Mouse (Mus musculus): ENCODE data around the gene Ces3a.
"Not testable (repeated sequence)": the region's sequence is repeated elsewhere in the genome, so short reads cannot be mapped to it uniquely, and the experiment has no call there.

Ces3a gene

DNA sequence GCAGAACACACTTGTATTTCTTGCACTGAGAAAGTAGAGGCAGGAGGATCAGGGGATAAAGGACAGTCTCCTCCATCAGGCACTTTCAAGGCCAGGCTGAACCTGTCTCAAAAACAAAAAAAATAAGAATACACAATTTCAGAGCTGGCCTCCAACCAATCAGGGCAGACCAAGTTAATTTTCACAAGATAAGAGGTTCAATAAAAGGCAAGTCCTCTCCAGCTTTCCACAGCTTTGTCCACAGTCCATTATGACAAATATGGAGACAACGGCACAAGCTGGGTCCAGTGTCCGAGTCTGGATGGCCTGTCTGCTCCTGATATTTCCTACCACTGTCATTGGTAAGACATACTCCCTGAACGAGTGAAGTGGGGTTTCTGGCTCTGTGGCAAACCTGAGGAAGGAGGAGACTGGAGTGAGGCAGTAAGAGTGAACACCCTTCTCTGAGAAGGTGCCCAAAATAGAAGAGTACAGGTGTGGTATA, at the start of gene Ces3a:
Gene Ces3a (plus strand): TSS at position 231 of the 484 bp plus-strand sequence.
- no peak for DNase-seq (ENCODE audit: low read depth, low spot score)

DNA sequence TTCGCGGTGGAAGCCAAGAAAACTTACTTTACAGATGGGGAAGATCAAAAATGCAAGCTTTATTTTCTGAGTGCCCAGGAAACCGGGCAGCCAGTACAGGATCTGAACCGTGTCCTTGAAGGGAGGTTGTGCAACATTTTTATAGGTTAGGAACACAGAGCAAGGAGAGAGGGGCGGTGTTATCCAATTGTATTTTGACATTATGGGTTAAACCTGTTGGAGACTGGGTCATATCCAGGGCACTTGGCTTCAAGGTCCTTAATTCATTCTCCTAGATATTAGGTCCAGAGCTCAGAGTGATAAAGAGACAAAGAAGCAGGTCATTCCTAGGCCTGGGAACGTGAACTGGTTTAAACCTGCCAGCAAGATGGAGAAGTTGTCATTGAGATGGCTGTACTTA, 49.2 kb upstream of the Ces3a start:
- DNase-seq (ENCODE audit: low read depth, low spot score): no peak

DNA sequence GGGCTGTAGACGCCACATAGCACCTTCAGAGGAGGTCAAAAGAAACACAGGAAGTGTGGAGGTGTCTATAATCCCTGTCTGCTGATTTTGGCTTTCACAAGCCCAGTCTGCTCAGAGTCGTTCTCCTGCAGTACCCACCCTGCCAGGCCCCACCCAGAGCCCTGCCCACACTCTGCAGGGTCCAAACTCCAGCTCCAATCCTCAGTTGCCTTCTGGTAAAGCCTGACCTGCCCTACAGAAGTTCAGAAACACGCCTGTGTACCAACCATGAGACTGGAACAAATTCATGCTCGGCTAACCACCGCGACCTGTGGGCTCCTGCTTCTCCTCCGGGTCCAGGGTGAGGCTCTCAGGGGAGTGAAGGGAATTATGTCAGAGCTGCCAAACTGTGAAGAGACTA, 47.8 kb upstream of the Ces3a start, which contains the start of gene Ces2h:
Gene Ces2h (plus strand): TSS at position 268 of the 400 bp plus-strand sequence.
- no peak for DNase-seq (ENCODE audit: low read depth, low spot score)

DNA sequence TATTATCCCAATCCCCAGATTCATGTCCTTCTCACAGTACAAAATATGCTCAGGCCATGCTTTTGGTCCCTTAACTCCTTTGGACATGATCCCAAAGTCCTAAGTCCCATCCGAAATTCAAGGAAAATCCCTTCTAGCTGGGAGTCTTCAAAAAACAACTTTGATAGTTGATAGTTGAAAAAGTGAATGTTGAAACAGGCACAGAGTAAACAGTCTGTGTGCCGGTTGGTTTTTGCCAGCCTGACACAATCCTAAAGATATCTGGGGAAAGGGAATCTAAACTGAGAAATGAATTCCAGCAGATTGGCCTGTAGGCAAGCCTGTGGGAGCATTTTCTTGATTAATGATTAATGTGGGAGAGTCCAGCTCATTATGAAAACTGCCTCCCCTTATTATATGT, 38.4 kb upstream of the Ces3a start:
- DNase-seq (ENCODE audit: low read depth, low spot score): no peak

- DNase-seq (ENCODE audit: low read depth, low spot score): no peak
Measured at GRCm38 (mm10) chr8:105011136-105011535, 37.3 kb upstream of the Ces3a start.

DNA sequence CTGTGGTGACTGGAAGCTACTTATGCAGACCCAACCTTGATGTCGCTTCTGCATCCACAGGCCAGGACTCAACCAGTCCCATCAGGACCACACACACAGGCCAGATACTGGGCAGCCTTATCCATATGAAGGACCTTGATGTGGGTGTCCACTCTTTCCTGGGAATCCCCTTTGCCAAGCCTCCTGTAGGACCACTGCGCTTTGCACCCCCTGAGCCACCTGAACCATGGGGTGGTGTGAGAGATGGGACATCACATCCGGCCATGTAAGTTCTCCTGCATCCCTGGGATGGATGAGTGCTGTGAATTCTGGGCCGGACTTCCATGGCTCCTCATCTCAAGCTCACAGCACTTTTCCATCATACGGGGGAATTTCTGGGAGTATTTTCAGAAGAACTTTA, 34.0 kb upstream of the Ces3a start:
- no peak for DNase-seq (ENCODE audit: low read depth, low spot score)

DNA sequence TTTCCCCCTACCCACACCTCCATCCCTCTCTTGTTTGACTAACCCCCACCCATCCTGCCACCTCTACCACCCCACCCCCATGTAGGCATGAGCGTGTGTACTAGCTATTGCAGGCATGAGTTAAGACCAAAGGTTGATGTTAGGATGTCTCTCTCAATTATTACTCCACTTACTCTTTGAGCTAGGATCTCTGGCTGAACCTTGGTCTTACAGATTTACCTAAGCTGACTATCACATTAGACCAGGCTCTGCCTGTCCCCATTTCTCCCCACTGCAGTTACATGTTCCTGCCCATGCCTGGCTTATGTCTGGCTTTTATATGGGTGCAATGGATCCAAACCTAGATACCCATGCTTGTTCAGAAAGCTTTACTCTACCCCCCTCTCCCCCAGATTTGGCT, 26.4 kb upstream of the Ces3a start:
- DNase-seq (ENCODE audit: low read depth, low spot score): no peak

GRCm38 (mm10) chr8:105023087-105023486, 25.3 kb upstream of the Ces3a start:
- no peak for DNase-seq (ENCODE audit: low read depth, low spot score)

- no peak for DNase-seq (ENCODE audit: low read depth, low spot score)
Measured at GRCm38 (mm10) chr8:105025050-105025449, 23.4 kb upstream of the Ces3a start.

GRCm38 (mm10) chr8:105043510-105043909, 4.9 kb upstream of the Ces3a start:
- DNase-seq (ENCODE audit: low read depth, low spot score): no peak

DNA sequence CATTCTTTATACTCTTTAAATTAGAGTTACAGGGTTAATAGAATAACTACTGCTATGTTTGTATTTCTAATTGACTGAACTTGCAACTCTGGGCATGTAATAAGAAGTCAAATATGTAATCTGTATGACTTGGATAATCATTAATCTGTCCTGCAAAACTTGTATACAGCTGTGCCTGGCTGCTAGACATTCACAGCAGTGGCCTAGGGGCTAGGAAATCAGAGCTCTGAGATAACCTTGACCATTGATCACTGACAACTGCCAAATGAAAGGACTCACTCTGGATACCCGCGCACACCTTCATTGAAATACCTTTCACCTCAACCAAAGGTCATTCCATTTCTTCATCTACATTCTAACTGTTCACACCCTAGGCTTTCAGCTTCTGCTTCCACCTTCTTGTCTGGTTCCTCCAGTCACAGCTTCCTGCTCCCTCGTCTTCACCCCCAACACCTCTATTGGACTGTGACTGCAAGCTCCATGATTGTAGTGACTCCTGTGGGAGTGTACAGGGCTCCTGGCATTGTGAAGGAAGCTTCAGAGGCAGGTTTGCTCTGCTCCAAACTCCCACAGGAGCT, 2.5 kb upstream of the Ces3a start:
- no peak for DNase-seq (ENCODE audit: low read depth, low spot score)

- DNase-seq (ENCODE audit: low read depth, low spot score): no peak
Measured at GRCm38 (mm10) chr8:105056211-105056610, 7.8 kb downstream of the Ces3a start.

GRCm38 (mm10) chr8:105060056-105060455, 11.7 kb downstream of the Ces3a start:
- DNase-seq (ENCODE audit: low read depth, low spot score): no peak

GRCm38 (mm10) chr8:105066761-105067160, 18.4 kb downstream of the Ces3a start:
- DNase-seq (ENCODE audit: low read depth, low spot score): peak; percentile 66

DNA sequence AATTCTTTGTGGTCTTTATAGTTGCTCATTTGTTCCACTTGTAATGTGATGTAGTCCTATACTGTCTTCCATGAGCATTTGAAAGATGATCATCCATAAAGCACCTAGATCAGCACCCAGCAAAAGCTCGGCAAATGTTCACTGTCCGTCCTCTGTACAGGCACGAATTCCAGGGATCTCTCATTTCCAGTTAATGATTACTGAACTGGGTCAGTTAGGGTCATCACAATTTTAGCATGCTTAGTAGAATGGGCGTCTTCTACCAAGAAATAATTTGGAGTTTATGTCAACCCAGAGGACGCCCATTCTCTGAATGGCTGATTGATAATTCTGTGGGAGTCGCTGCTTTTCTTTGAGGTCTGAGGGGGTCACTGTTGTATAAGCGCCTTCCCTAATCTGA, 19.5 kb downstream of the Ces3a start:
- DNase-seq (ENCODE audit: low read depth, low spot score): not testable (repeated sequence)

- no peak for DNase-seq (ENCODE audit: low read depth, low spot score)
Measured at GRCm38 (mm10) chr8:105068971-105069370, 20.6 kb downstream of the Ces3a start.

DNA sequence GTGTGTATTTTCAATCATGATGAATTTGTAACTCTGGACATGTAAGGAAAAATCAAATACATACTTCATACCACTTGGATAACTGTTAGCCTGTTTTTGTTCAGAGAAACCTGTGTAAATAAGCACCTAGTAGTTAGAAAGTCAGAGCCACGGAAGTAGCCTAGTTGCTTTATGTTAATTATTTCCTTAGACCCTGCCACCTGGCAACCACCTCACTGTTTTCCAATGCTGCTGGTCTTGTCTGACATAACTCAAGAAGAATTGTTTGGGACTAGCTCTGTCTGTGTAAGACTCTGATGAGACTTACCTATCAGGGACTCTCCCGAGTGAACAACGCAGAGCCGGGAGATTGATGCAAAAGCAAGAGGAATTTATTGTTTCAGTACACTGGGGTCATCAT, 28.2 kb downstream of the Ces3a start:
- no peak for DNase-seq (ENCODE audit: low read depth, low spot score)

GRCm38 (mm10) chr8:105077071-105077470, 28.7 kb downstream of the Ces3a start:
- no peak for DNase-seq (ENCODE audit: low read depth, low spot score)

- DNase-seq (ENCODE audit: low read depth, low spot score): no peak
Measured at GRCm38 (mm10) chr8:105078591-105078990, 30.2 kb downstream of the Ces3a start.

GRCm38 (mm10) chr8:105080814-105081336, 32.5 kb downstream of the Ces3a start:
- no peak for DNase-seq (ENCODE audit: low read depth, low spot score)

GRCm38 (mm10) chr8:105083449-105084050, 35.1 kb downstream of the Ces3a start, which contains the start of gene Ces3b:
Ces3b (plus strand) TSS chr8:105083753.
- DNase-seq (ENCODE audit: low read depth, low spot score): no peak

DNA sequence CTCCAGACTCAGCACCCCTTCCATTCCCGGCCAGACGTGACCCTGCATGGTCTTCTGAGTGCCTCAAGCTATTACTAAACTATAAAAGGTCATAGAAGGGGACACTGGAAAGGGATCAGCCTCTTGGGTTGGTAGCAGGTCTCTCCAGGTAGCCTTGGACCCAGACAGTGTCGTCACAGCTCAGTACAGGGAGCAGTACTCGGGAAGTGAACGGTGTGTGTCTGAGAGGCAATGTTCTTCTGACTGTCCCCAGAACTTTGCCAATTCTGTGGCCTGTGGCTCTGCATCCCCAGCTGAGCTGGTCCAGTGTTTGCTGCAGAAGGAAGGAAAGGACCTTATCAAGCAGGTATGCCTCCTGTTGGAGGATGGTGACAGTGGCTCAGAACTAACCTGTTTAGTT, 39.8 kb downstream of the Ces3a start:
- DNase-seq (ENCODE audit: low read depth, low spot score): not testable (repeated sequence)

- DNase-seq (ENCODE audit: low read depth, low spot score): no peak
Measured at GRCm38 (mm10) chr8:105088581-105088980, 40.2 kb downstream of the Ces3a start.
